Mouse (Mus musculus) heart, adult 18-20 months (tissue): ENCODE results near the gene Nf1. TPM values are rescaled to one million over a fixed set of nuclear protein-coding genes. Genes with fewer than 3 reads are reported as not detected.

Experiments
- DNase-seq, 2 experiments: peaks; one replicate each; pipeline ENCODE4 v3.0.0; 2021 to 2022; ENCODE audit warnings: mixed read lengths in 1 of 2
- total RNA-seq, 2 experiments: library from RNA; stranded (reverse); gene quantifications; 2 replicates each; pipeline ENCODE4 v1.2.3; 2021

Nf1 gene
- total RNA-seq, 2 experiments from 2014 or later: 31.3 to 33.6 TPM

GRCm38 (mm10) chr11:79328060-79328459, 11.4 kb upstream of the Nf1 start:
- DNase-seq: no peak

- DNase-seq: no peak
These were observed 9.9 kb upstream of the Nf1 start for GRCm38 (mm10) chr11:79329585-79329984.

GRCm38 (mm10) chr11:79335077-79335476, 4.4 kb upstream of the Nf1 start:
- no peak for DNase-seq

GRCm38 (mm10) chr11:79336722-79337267, 2.7 kb upstream of the Nf1 start:
- no peak for DNase-seq

GRCm38 (mm10) chr11:79338621-79339020, 872 bp upstream of the Nf1 start:
- peak in 1 of 2 experiments; percentile 25 for DNase-seq

- peak; percentile 45 to 46 for DNase-seq
These were observed 602 bp downstream of the Nf1 start for GRCm38 (mm10) chr11:79339808-79340781.

- no peak for DNase-seq
These were observed 17.5 kb downstream of the Nf1 start for GRCm38 (mm10) chr11:79356995-79357394.

GRCm38 (mm10) chr11:79357397-79357796, 17.9 kb downstream of the Nf1 start:
- no peak for DNase-seq

GRCm38 (mm10) chr11:79364956-79365355, 25.5 kb downstream of the Nf1 start:
- DNase-seq: no peak

GRCm38 (mm10) chr11:79366284-79366683, 26.8 kb downstream of the Nf1 start:
- DNase-seq: no peak

GRCm38 (mm10) chr11:79373031-79373430, 33.5 kb downstream of the Nf1 start:
- no peak for DNase-seq

GRCm38 (mm10) chr11:79398336-79398735, 58.8 kb downstream of the Nf1 start:
- DNase-seq: peak; percentile 79 to 96

GRCm38 (mm10) chr11:79403625-79404319, 64.3 kb downstream of the Nf1 start:
- no peak for DNase-seq

GRCm38 (mm10) chr11:79413761-79414513, 74.4 kb downstream of the Nf1 start:
- no peak for DNase-seq

- DNase-seq: no peak
These were observed 83.0 kb downstream of the Nf1 start for GRCm38 (mm10) chr11:79422496-79422895.

- DNase-seq: no peak
These were observed 87.1 kb downstream of the Nf1 start for GRCm38 (mm10) chr11:79426571-79426970.

- DNase-seq: peak; percentile 48 to 64
These were observed 88.1 kb downstream of the Nf1 start for GRCm38 (mm10) chr11:79427638-79428037.

- DNase-seq: no peak
These were observed 95.8 kb downstream of the Nf1 start for GRCm38 (mm10) chr11:79435252-79435651.

GRCm38 (mm10) chr11:79448361-79448760, 108.9 kb downstream of the Nf1 start:
- DNase-seq: no peak

- no peak for DNase-seq
These were observed 113.5 kb downstream of the Nf1 start for GRCm38 (mm10) chr11:79452966-79453365.

GRCm38 (mm10) chr11:79457928-79458327, 118.4 kb downstream of the Nf1 start:
- no peak for DNase-seq

- no peak for DNase-seq
These were observed 120.4 kb downstream of the Nf1 start for GRCm38 (mm10) chr11:79459846-79460245.
